Mouse (Mus musculus) heart, adult 18-20 months (tissue): ENCODE measurements around the gene Gpcpd1. TPM values are rescaled to one million over a fixed set of nuclear protein-coding genes. Genes with fewer than 3 reads are reported as not detected.

Experiments used
- DNase-seq, 2 experiments: peaks; one replicate each; pipeline ENCODE4 v3.0.0; 2021 to 2022; ENCODE audit warnings: mixed read lengths in 1 of 2
- total RNA-seq, 2 experiments: library from RNA; stranded (reverse); gene quantifications; 2 replicates each; pipeline ENCODE4 v1.2.3; 2021

The Gpcpd1 gene
- total RNA-seq, 2 experiments from 2014 or later, result 151 to 198 TPM

- DNase-seq, result peak; percentile 60 to 61
These were observed 2.5 kb upstream of the Gpcpd1 start for GRCm38 (mm10) chr2:132589906-132590538.

- DNase-seq, result no peak
These were observed 1.5 kb downstream of the Gpcpd1 start for GRCm38 (mm10) chr2:132586006-132586405.

GRCm38 (mm10) chr2:132584191-132584590, 3.3 kb downstream of the Gpcpd1 start:
- DNase-seq, result peak in 1 of 2 experiments; percentile 37

GRCm38 (mm10) chr2:132583126-132583525, 4.4 kb downstream of the Gpcpd1 start:
- DNase-seq, result no peak

GRCm38 (mm10) chr2:132582227-132582626, 5.3 kb downstream of the Gpcpd1 start:
- DNase-seq, result peak; percentile 80 to 85

GRCm38 (mm10) chr2:132579689-132580088, 7.8 kb downstream of the Gpcpd1 start:
- no peak for DNase-seq

GRCm38 (mm10) chr2:132578711-132579110, 8.8 kb downstream of the Gpcpd1 start:
- no peak for DNase-seq

GRCm38 (mm10) chr2:132578059-132578458, 9.5 kb downstream of the Gpcpd1 start:
- DNase-seq, result peak; percentile 98

GRCm38 (mm10) chr2:132577431-132577981, 10.0 kb downstream of the Gpcpd1 start:
- DNase-seq, result peak in 1 of 2 experiments; percentile 75

- DNase-seq, result no peak
These were observed 10.9 kb downstream of the Gpcpd1 start for GRCm38 (mm10) chr2:132576522-132577135.

- peak; percentile 81 to 84 for DNase-seq
These were observed 11.6 kb downstream of the Gpcpd1 start for GRCm38 (mm10) chr2:132575759-132576439.

- no peak for DNase-seq
These were observed 12.3 kb downstream of the Gpcpd1 start for GRCm38 (mm10) chr2:132575256-132575655.

GRCm38 (mm10) chr2:132573280-132573679, 14.2 kb downstream of the Gpcpd1 start:
- DNase-seq, result no peak

GRCm38 (mm10) chr2:132572651-132573050, 14.9 kb downstream of the Gpcpd1 start:
- no peak for DNase-seq

GRCm38 (mm10) chr2:132571301-132571700, 16.2 kb downstream of the Gpcpd1 start:
- no peak for DNase-seq

GRCm38 (mm10) chr2:132570869-132571268, 16.7 kb downstream of the Gpcpd1 start:
- DNase-seq, result no peak

GRCm38 (mm10) chr2:132569686-132570085, 17.8 kb downstream of the Gpcpd1 start:
- DNase-seq, result no peak

- no peak for DNase-seq
These were observed 20.1 kb downstream of the Gpcpd1 start for GRCm38 (mm10) chr2:132567414-132567813.

- no peak for DNase-seq
These were observed 25.7 kb downstream of the Gpcpd1 start for GRCm38 (mm10) chr2:132561860-132562259.

GRCm38 (mm10) chr2:132527864-132528263, 59.7 kb downstream of the Gpcpd1 start:
- peak in 1 of 2 experiments; percentile 35 for DNase-seq

GRCm38 (mm10) chr2:132526894-132527532, 60.5 kb downstream of the Gpcpd1 start:
- DNase-seq, result peak; percentile 16 to 42

GRCm38 (mm10) chr2:132526110-132526509, 61.4 kb downstream of the Gpcpd1 start:
- no peak for DNase-seq
